Mouse (Mus musculus) ES-Bruce4 (cell line): ENCODE data around the gene Rap1gap2.

Experiments used
- CTCF ChIP-seq: IDR thresholded peaks from one replicate; pipeline ENCODE4 v1.8.1; 2011; ENCODE audit warnings: low read depth, low read length
- EP300 ChIP-seq: IDR thresholded peaks from 2 replicates; pipeline ENCODE4 v1.6.1; 2011; ENCODE audit warnings: low read depth, low read length; ENCODE audit not compliant: insufficient read depth
- POLR2A ChIP-seq: IDR thresholded peaks from one replicate; pipeline ENCODE4 v1.8.1; 2011; ENCODE audit warnings: low read length; ENCODE audit not compliant: insufficient read depth

DNA sequence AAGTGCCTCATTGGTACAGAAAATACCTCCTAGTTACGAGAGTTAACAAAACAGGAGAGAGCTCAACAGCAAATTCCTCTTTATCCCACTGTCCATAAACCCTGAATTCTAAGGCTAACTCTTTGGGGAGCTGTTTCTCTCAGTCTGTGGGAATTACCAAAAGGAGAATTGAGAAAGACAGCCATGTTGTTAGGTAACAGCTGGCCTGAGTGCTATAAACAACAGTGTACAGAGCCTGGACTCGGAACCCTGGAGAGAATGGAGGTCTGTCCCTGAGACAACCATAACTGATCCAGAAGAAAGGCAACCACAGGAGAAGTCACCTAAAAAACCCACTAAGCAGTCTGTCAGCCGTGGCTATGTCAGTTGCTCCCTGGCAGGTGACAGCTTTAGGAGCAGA is 198.3 kb downstream of the Rap1gap2 start:
- no peak for TF ChIP-seq CTCF
- TF ChIP-seq EP300 = no peak
- TF ChIP-seq POLR2A = no peak
